In genomic region chr11:96325747-96326212, GRCm38 (mm10) we compare ENCODE assay signal across 12 mouse cellular contexts. TPM values are rescaled to one million over a fixed set of nuclear protein-coding genes. Genes with fewer than 3 reads are reported as not detected.
A peak's percentile ranks its signal among the peaks of the same experiment; 100 is the strongest.
DNase-seq lines count a peak whose midpoint lies in the region; ATAC-seq and TF ChIP-seq lines count a peak whose summit lies in the region.
"Had no signal": no experiment of that assay in that cellular context is flagged by ENCODE, and none has a peak within 500 bp of the region (broad histone marks: within the 10 kb centered on the region; RNA-seq: fewer than 3 reads in every experiment).

No protein-coding gene starts in this region.

- no peaks in the 10 kb centered on the region for H3K9me3 ChIP-seq in lung, embryonic 15.5 days
- no peaks in the 10 kb centered on the region for H3K9me3 ChIP-seq in limb, embryonic 10.5 days (replicated peaks)
- H3K9me3 ChIP-seq in stomach, postnatal 0 days (ENCODE audit: control insufficient read depth, low read length): no peaks in the 10 kb centered on the region

- peak overlapping the region; percentile 70 for H3K4me2 ChIP-seq in lung, embryonic 15.5 days
- H3K4me2 ChIP-seq in stomach, postnatal 0 days (replicated peaks; ENCODE audit: low read depth): peak overlapping the region; percentile 64

- peaks cover 64% of the 10 kb centered on the region for H3K27me3 ChIP-seq in lung, embryonic 15.5 days
- peaks cover 99% of the 10 kb centered on the region for H3K27me3 ChIP-seq in limb, embryonic 10.5 days (ENCODE audit: low read depth, poor library complexity, severe bottlenecking)
- H3K27me3 ChIP-seq in stomach, postnatal 0 days (ENCODE audit: control insufficient read depth, insufficient read depth, low read length): no peaks in the 10 kb centered on the region; the same call in 1 of the 2 replicates

- TF ChIP-seq CTCF in stomach, postnatal 0 days (IDR thresholded peaks at IDR 0.05; ENCODE audit: low read depth): no peak

- DNase-seq in embryo, embryonic 11 days: peak; percentile 78
- DNase-seq in embryo, embryonic 10.5 days (ENCODE audit: low spot score): no peak
- no peak for DNase-seq in lung, postnatal 4 days
- DNase-seq in limb, embryonic 10.5 days (ENCODE audit: low spot score): peak; percentile 79
- no peak for DNase-seq in stomach, postnatal 0 days (ENCODE audit: low spot score)
- DNase-seq in layer of hippocampus, postnatal 36 days: no peak
- no peak for DNase-seq in yolk sac, embryonic 10.5 days (ENCODE audit: low spot score)
- DNase-seq: forebrain, postnatal 0 days; heart, postnatal 14 days had no signal

- ATAC-seq in lung, embryonic 15.5 days (ENCODE audit: borderline replicate concordance, extremely low read depth, low FRiP score, low TSS enrichment): no peak
- no peak for ATAC-seq in stomach, postnatal 0 days (ENCODE audit: low FRiP score, low TSS enrichment)
- ATAC-seq: forebrain, postnatal 0 days had no signal

- H3K4me1 ChIP-seq in lung, embryonic 15.5 days: peaks cover 21% of the 10 kb centered on the region
- peaks cover 98% of the 10 kb centered on the region for H3K4me1 ChIP-seq in limb, embryonic 10.5 days
- H3K4me1 ChIP-seq in stomach, postnatal 0 days (replicated peaks; ENCODE audit: control insufficient read depth, insufficient read depth): no peaks in the 10 kb centered on the region

- H3K9ac ChIP-seq in lung, embryonic 15.5 days: peak overlapping the region; percentile 59
- H3K9ac ChIP-seq in stomach, postnatal 0 days (ENCODE audit: low read length): peak overlapping the region; percentile 70
- H3K9ac ChIP-seq: forebrain, postnatal 0 days had no signal

- peak overlapping the region; percentile 99 for H3K27ac ChIP-seq in lung, embryonic 15.5 days
- H3K27ac ChIP-seq in limb, embryonic 10.5 days: peak overlapping the region; percentile 85
- peak overlapping the region; percentile 84 for H3K27ac ChIP-seq in stomach, postnatal 0 days (replicated peaks)

- H3K36me3 ChIP-seq in lung, embryonic 15.5 days: no peaks in the 10 kb centered on the region
- no peaks in the 10 kb centered on the region for H3K36me3 ChIP-seq in limb, embryonic 10.5 days
- no peaks in the 10 kb centered on the region for H3K36me3 ChIP-seq in stomach, postnatal 0 days (ENCODE audit: control insufficient read depth, insufficient read depth, low read length)

- TF ChIP-seq EP300 in stomach, postnatal 0 days (optimal IDR thresholded peaks at IDR 0.05): no peak

- WGBS in lung, embryonic 15.5 days: 13% methylated on average over 22 of the region's 22 CpGs
- WGBS in limb, embryonic 10.5 days: 4% methylated on average over 22 of the region's 22 CpGs
- WGBS in stomach, postnatal 0 days: 33% methylated on average over 22 of the region's 22 CpGs

- H3K4me3 ChIP-seq in lung, embryonic 15.5 days: peak overlapping the region; percentile 58
- H3K4me3 ChIP-seq in limb, embryonic 10.5 days: peak overlapping the region; percentile 40
- H3K4me3 ChIP-seq in stomach, postnatal 0 days (ENCODE audit: low read depth, low read length): peak overlapping the region; percentile 31

RNA-seq across cellular contexts. Expression of gene Hoxb3, which starts 2.7 kb away (rescaled TPM):
- 3.0 and 3.8 TPM in 2 replicates for polyA plus RNA-seq in lung, embryonic 15.5 days (2015; fragmentation: Nextera tagmentation; extraction: Ambion mirVana)
- polyA plus RNA-seq in limb, embryonic 10.5 days (2016; fragmentation: Nextera tagmentation; extraction: Ambion mirVana): 0.76 and 1.0 TPM in 2 replicates
- polyA plus RNA-seq in stomach, postnatal 0 days (2015; fragmentation: Nextera tagmentation; extraction: Ambion mirVana): 0.94 and 0.97 TPM in 2 replicates
- total RNA-seq in layer of hippocampus, postnatal 36 days (2021): not detected
- total RNA-seq: forebrain, postnatal 0 days; layer of hippocampus, postnatal 14 days had no signal
- polyA plus RNA-seq: cortical plate, adult 2 months; forebrain, postnatal 0 days had no signal

RNA-seq across cellular contexts. Expression of gene Hoxb4, which starts 7.7 kb away (rescaled TPM):
- 4.3 and 4.4 TPM in 2 replicates for polyA plus RNA-seq in lung, embryonic 15.5 days (2015; fragmentation: Nextera tagmentation; extraction: Ambion mirVana)
- polyA plus RNA-seq in limb, embryonic 10.5 days (2016; fragmentation: Nextera tagmentation; extraction: Ambion mirVana): 0.89 and 1.2 TPM in 2 replicates
- 1.2 and 1.6 TPM in 2 replicates for polyA plus RNA-seq in stomach, postnatal 0 days (2015; fragmentation: Nextera tagmentation; extraction: Ambion mirVana)
- total RNA-seq in layer of hippocampus, postnatal 36 days (2021): not detected
- total RNA-seq: forebrain, postnatal 0 days; layer of hippocampus, postnatal 14 days had no signal
- polyA plus RNA-seq: cortical plate, adult 2 months; forebrain, postnatal 0 days had no signal

RNA-seq across cellular contexts. Expression of gene Hoxb5, which starts 22.6 kb away (rescaled TPM):
- 46.1 and 54.1 TPM in 2 replicates for polyA plus RNA-seq in lung, embryonic 15.5 days (2015; fragmentation: Nextera tagmentation; extraction: Ambion mirVana)
- polyA plus RNA-seq in limb, embryonic 10.5 days (2016; fragmentation: Nextera tagmentation; extraction: Ambion mirVana): 5.5 and 5.9 TPM in 2 replicates
- 7.5 and 8.2 TPM in 2 replicates for polyA plus RNA-seq in stomach, postnatal 0 days (2015; fragmentation: Nextera tagmentation; extraction: Ambion mirVana)
- total RNA-seq in layer of hippocampus, postnatal 36 days (2021): not detected
- total RNA-seq: forebrain, postnatal 0 days; layer of hippocampus, postnatal 14 days had no signal
- polyA plus RNA-seq: cortical plate, adult 2 months; forebrain, postnatal 0 days had no signal

RNA-seq across cellular contexts. Expression of gene Hoxb2, which starts 24.5 kb away (rescaled TPM):
- polyA plus RNA-seq in lung, embryonic 15.5 days (2015; fragmentation: Nextera tagmentation; extraction: Ambion mirVana): 36.9 and 39.2 TPM in 2 replicates
- polyA plus RNA-seq in limb, embryonic 10.5 days (2016; fragmentation: Nextera tagmentation; extraction: Ambion mirVana): 11.3 and 13.5 TPM in 2 replicates
- polyA plus RNA-seq in stomach, postnatal 0 days (2015; fragmentation: Nextera tagmentation; extraction: Ambion mirVana): 12.2 and 13.4 TPM in 2 replicates
- total RNA-seq in layer of hippocampus, postnatal 36 days (2021): not detected
- total RNA-seq: forebrain, postnatal 0 days; layer of hippocampus, postnatal 14 days had no signal
- polyA plus RNA-seq: cortical plate, adult 2 months; forebrain, postnatal 0 days had no signal

RNA-seq across cellular contexts. Expression of gene Hoxb6, which starts 33.5 kb away (rescaled TPM):
- polyA plus RNA-seq in lung, embryonic 15.5 days (2015; fragmentation: Nextera tagmentation; extraction: Ambion mirVana): 15.2 and 16.9 TPM in 2 replicates
- 6.1 and 7.9 TPM in 2 replicates for polyA plus RNA-seq in limb, embryonic 10.5 days (2016; fragmentation: Nextera tagmentation; extraction: Ambion mirVana)
- 6.9 and 7.9 TPM in 2 replicates for polyA plus RNA-seq in stomach, postnatal 0 days (2015; fragmentation: Nextera tagmentation; extraction: Ambion mirVana)
- not detected for total RNA-seq in layer of hippocampus, postnatal 36 days (2021)
- total RNA-seq: forebrain, postnatal 0 days; heart, postnatal 14 days; layer of hippocampus, postnatal 14 days had no signal
- polyA plus RNA-seq: cortical plate, adult 2 months; forebrain, postnatal 0 days had no signal

Comparison
In these comparisons a context has a peak if more than half of its experiments do, and no peak if none do; other contexts are left out.
1. DNase-seq: peak in embryo, embryonic 11 days (single experiment) and limb, embryonic 10.5 days (single experiment); none in embryo, embryonic 10.5 days (single experiment), lung, postnatal 4 days (0 of 2), stomach, postnatal 0 days (single experiment), layer of hippocampus, postnatal 36 days (0 of 2) and yolk sac, embryonic 10.5 days (single experiment).
2. Peak in every context shown above with its lines, with median percentiles within 50 percentile points of each other: H3K27ac ChIP-seq and H3K4me3 ChIP-seq.